ENCODE assay signal across 14 mouse cellular contexts in the genomic region with DNA sequence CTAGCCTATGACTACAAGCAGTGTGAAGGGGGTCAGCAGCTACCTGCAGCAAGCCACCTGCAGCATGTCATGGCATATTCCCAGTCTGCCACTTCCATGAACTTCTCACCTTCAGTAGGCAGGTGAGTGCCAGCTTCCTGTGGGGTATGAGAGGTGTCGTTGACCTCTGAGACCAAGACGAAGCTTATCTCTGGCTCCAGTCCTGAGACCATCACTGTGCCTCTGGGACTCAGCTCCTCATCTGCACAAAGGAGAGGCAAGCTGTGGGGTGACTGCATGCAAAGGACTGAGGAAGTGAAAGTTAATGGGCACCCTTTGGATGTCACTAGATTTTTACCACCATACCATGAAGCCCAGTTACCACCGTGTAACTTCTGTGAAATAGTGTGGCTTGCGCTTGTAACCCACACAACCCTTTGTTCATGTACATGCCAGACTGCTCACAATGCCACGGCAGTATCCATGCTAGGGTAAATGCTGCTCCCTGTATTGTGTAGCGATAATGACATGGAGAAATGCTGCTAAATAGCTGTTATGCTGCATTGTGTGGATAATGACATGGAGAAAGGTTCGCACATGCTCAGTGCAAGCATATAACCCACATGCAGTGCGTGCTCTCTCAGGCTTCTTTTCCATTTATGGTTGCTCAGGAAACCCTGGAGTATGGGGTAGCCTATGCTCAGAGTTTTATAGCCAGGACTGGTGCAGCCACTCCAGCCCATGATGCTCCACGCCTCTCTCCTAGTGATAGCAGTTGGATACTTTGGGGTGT.
DNase-seq lines count a peak whose midpoint lies in the region; ATAC-seq lines count a peak whose summit lies in the region.
"Had no signal": no experiment of that assay in that cellular context is flagged by ENCODE, and none has a peak within 500 bp of the region (broad histone marks: within the 10 kb centered on the region; RNA-seq: fewer than 3 reads in every experiment).

No protein-coding gene starts in this region.

- 64% methylated on average over 9 of the region's 9 CpGs for WGBS in forebrain, embryonic 13.5 days
- WGBS in hindbrain, embryonic 12.5 days = 67% methylated on average over 9 of the region's 9 CpGs
- 87% methylated on average over 9 of the region's 9 CpGs for WGBS in midbrain, embryonic 11.5 days
- WGBS in neural tube, embryonic 15.5 days = 58% methylated on average over 9 of the region's 9 CpGs
- WGBS in heart, embryonic 10.5 days = 78% methylated on average over 9 of the region's 9 CpGs

- ATAC-seq in forebrain, embryonic 13.5 days = peak; percentile 84
- ATAC-seq in hindbrain, embryonic 12.5 days (ENCODE audit: low FRiP score) = peak; percentile 69
- no peak for ATAC-seq in midbrain, embryonic 11.5 days (ENCODE audit: low FRiP score)
- ATAC-seq in neural tube, embryonic 15.5 days (ENCODE audit: low FRiP score) = peak; percentile 53; the same call in 1 of the 2 replicates
- ATAC-seq: activated CD4-positive, CD25-positive, alpha-beta regulatory T cell, adult 4 months had no signal

- no peaks in the 10 kb centered on the region for H3K27me3 ChIP-seq in forebrain, embryonic 13.5 days
- H3K27me3 ChIP-seq in hindbrain, embryonic 12.5 days = no peaks in the 10 kb centered on the region; the same call in 1 of the 2 replicates
- H3K27me3 ChIP-seq in midbrain, embryonic 11.5 days (ENCODE audit: control insufficient read depth, insufficient read depth, low read length) = no peaks in the 10 kb centered on the region
- no peaks in the 10 kb centered on the region for H3K27me3 ChIP-seq in neural tube, embryonic 15.5 days (replicated peaks)
- peaks cover 37% of the 10 kb centered on the region for H3K27me3 ChIP-seq in heart, embryonic 10.5 days (ENCODE audit: insufficient read depth, poor library complexity, severe bottlenecking)
- H3K27me3 ChIP-seq: limb, embryonic 15.5 days had no signal

- H3K27ac ChIP-seq in forebrain, embryonic 13.5 days = peak overlapping the region; percentile 82
- 0 out of 2 replicates have a peak overlapping the region, but pooled peaks have one; percentile 35 for H3K27ac ChIP-seq in hindbrain, embryonic 12.5 days
- H3K27ac ChIP-seq in midbrain, embryonic 11.5 days (ENCODE audit: low read depth, low read length) = no peak overlapping the region
- peak overlapping the region; percentile 61 for H3K27ac ChIP-seq in neural tube, embryonic 15.5 days (replicated peaks)
- no peak overlapping the region for H3K27ac ChIP-seq in heart, embryonic 10.5 days
- H3K27ac ChIP-seq: embryonic facial prominence, embryonic 15.5 days; heart, adult 2 months; limb, embryonic 15.5 days had no signal

- peaks cover 39% of the 10 kb centered on the region for H3K4me1 ChIP-seq in forebrain, embryonic 13.5 days
- H3K4me1 ChIP-seq in hindbrain, embryonic 12.5 days = peaks cover 15% of the 10 kb centered on the region
- no peaks in the 10 kb centered on the region; the same call in 1 of the 2 replicates for H3K4me1 ChIP-seq in midbrain, embryonic 11.5 days (ENCODE audit: control insufficient read depth, insufficient read depth, low read length)
- peaks cover 11% of the 10 kb centered on the region for H3K4me1 ChIP-seq in neural tube, embryonic 15.5 days
- peaks cover 6% of the 10 kb centered on the region; the same call in 1 of the 2 replicates for H3K4me1 ChIP-seq in heart, embryonic 10.5 days
- H3K4me1 ChIP-seq: embryonic facial prominence, embryonic 15.5 days; limb, embryonic 15.5 days had no signal

- H3K4me2 ChIP-seq in forebrain, embryonic 13.5 days = no peak overlapping the region
- no peak overlapping the region for H3K4me2 ChIP-seq in hindbrain, embryonic 12.5 days (replicated peaks)
- H3K4me2 ChIP-seq in midbrain, embryonic 11.5 days = no peak overlapping the region
- H3K4me2 ChIP-seq in neural tube, embryonic 15.5 days = no peak overlapping the region
- H3K4me2 ChIP-seq: embryonic facial prominence, embryonic 15.5 days; limb, embryonic 15.5 days had no signal

- H3K4me3 ChIP-seq in forebrain, embryonic 13.5 days = no peak overlapping the region
- no peak overlapping the region for H3K4me3 ChIP-seq in hindbrain, embryonic 12.5 days
- H3K4me3 ChIP-seq in midbrain, embryonic 11.5 days (ENCODE audit: low read depth, low read length) = no peak overlapping the region
- H3K4me3 ChIP-seq in neural tube, embryonic 15.5 days (replicated peaks) = no peak overlapping the region
- no peak overlapping the region for H3K4me3 ChIP-seq in heart, embryonic 10.5 days
- H3K4me3 ChIP-seq: embryonic facial prominence, embryonic 15.5 days; heart, adult 2 months; limb, embryonic 15.5 days had no signal

- H3K9me3 ChIP-seq in forebrain, embryonic 13.5 days (replicated peaks) = peaks cover 8% of the 10 kb centered on the region; the same call in 1 of the 2 replicates
- peaks cover 4% of the 10 kb centered on the region; the same call in 1 of the 2 replicates for H3K9me3 ChIP-seq in hindbrain, embryonic 12.5 days (replicated peaks)
- no peaks in the 10 kb centered on the region; the same call in 1 of the 2 replicates for H3K9me3 ChIP-seq in midbrain, embryonic 11.5 days (ENCODE audit: control insufficient read depth, low read length)
- H3K9me3 ChIP-seq in neural tube, embryonic 15.5 days (replicated peaks) = no peaks in the 10 kb centered on the region
- no peaks in the 10 kb centered on the region for H3K9me3 ChIP-seq in heart, embryonic 10.5 days
- H3K9me3 ChIP-seq: embryonic facial prominence, embryonic 15.5 days; limb, embryonic 15.5 days had no signal

- peak; percentile 76 for DNase-seq in midbrain, embryonic 11.5 days (ENCODE audit: low spot score, missing footprints)
- no peak for DNase-seq in MN1 (ENCODE audit: low spot score)
- no peak for DNase-seq in thymus, postnatal 36 days
- no peak for DNase-seq in heart, embryonic 10.5 days (ENCODE audit: low spot score)
- DNase-seq: heart, adult 2 months; heart, postnatal 36 days; lung, adult 18-20 months; right cerebral cortex, postnatal 14 days had no signal

- H3K9ac ChIP-seq in forebrain, embryonic 13.5 days = no peak overlapping the region
- H3K9ac ChIP-seq in hindbrain, embryonic 12.5 days = no peak overlapping the region
- no peak overlapping the region for H3K9ac ChIP-seq in midbrain, embryonic 11.5 days (ENCODE audit: low read length)
- H3K9ac ChIP-seq in neural tube, embryonic 15.5 days (replicated peaks) = no peak overlapping the region
- H3K9ac ChIP-seq: embryonic facial prominence, embryonic 15.5 days; limb, embryonic 15.5 days had no signal

- H3K36me3 ChIP-seq in forebrain, embryonic 13.5 days (ENCODE audit: poor library complexity, severe bottlenecking) = no peaks in the 10 kb centered on the region
- no peaks in the 10 kb centered on the region for H3K36me3 ChIP-seq in hindbrain, embryonic 12.5 days
- no peaks in the 10 kb centered on the region for H3K36me3 ChIP-seq in midbrain, embryonic 11.5 days (ENCODE audit: control insufficient read depth, insufficient read depth, low read length)
- no peaks in the 10 kb centered on the region for H3K36me3 ChIP-seq in neural tube, embryonic 15.5 days
- no peaks in the 10 kb centered on the region for H3K36me3 ChIP-seq in heart, embryonic 10.5 days
- H3K36me3 ChIP-seq: embryonic facial prominence, embryonic 15.5 days; limb, embryonic 15.5 days had no signal

Comparison
In these comparisons a context has a peak if more than half of its experiments do, and no peak if none do; other contexts are left out.
1. H3K27ac ChIP-seq: peak in forebrain, embryonic 13.5 days (single experiment), hindbrain, embryonic 12.5 days (single experiment) and neural tube, embryonic 15.5 days (single experiment); none in midbrain, embryonic 11.5 days (single experiment) and heart, embryonic 10.5 days (single experiment).